11 mouse cellular contexts compared by ENCODE assay signal in genomic region chr5:120431649-120432485, GRCm38 (mm10). TPM values are rescaled to one million over a fixed set of nuclear protein-coding genes. Genes with fewer than 3 reads are reported as not detected.
A peak's percentile ranks its signal among the peaks of the same experiment; 100 is the strongest.
DNase-seq lines count a peak whose midpoint lies in the region; ATAC-seq lines count a peak whose summit lies in the region.
"Had no signal": no experiment of that assay in that cellular context is flagged by ENCODE, and none has a peak within 500 bp of the region (broad histone marks: within the 10 kb centered on the region; RNA-seq: fewer than 3 reads in every experiment).

Gene Lhx5, plus strand, starts transcription at chr5:120431699.

- no peaks in the 10 kb centered on the region for H3K9me3 ChIP-seq in heart, embryonic 15.5 days (replicated peaks)
- H3K9me3 ChIP-seq in hindbrain, embryonic 15.5 days = no peaks in the 10 kb centered on the region
- H3K9me3 ChIP-seq in neural tube, embryonic 13.5 days = no peaks in the 10 kb centered on the region

- no peak for ATAC-seq in heart, embryonic 15.5 days (replicated peaks; ENCODE audit: insufficient number of reproducible peaks, insufficient read depth, low FRiP score, low read depth)
- ATAC-seq in hindbrain, embryonic 15.5 days (ENCODE audit: low FRiP score, low read depth) = peak; percentile 83
- peak; percentile 78 for ATAC-seq in neural tube, embryonic 13.5 days (ENCODE audit: low read depth)

- no peak within 1 kb of the TSS for H3K9ac ChIP-seq in heart, embryonic 15.5 days
- H3K9ac ChIP-seq in hindbrain, embryonic 15.5 days = peak within 1 kb of the TSS; percentile 60
- peak within 1 kb of the TSS; percentile 92 for H3K9ac ChIP-seq in neural tube, embryonic 13.5 days

- peaks cover 15% of the 10 kb centered on the region; the same call in 1 of the 2 replicates for H3K4me1 ChIP-seq in heart, embryonic 15.5 days (replicated peaks)
- peaks cover 20% of the 10 kb centered on the region for H3K4me1 ChIP-seq in hindbrain, embryonic 15.5 days (replicated peaks)
- H3K4me1 ChIP-seq in neural tube, embryonic 13.5 days (replicated peaks) = peaks cover 28% of the 10 kb centered on the region

- no peak for DNase-seq in heart, adult 11 months
- peak; percentile 70 for DNase-seq in embryo, embryonic 10 days (ENCODE audit: low spot score)
- DNase-seq in ovary, postnatal 10 days (ENCODE audit: low spot score) = no peak
- no peak for DNase-seq in adrenal gland, postnatal 36 days
- DNase-seq in layer of hippocampus, postnatal 36 days = no peak

- H3K27ac ChIP-seq in heart, embryonic 15.5 days = no peak within 1 kb of the TSS
- peak within 1 kb of the TSS; percentile 85 for H3K27ac ChIP-seq in hindbrain, embryonic 15.5 days (replicated peaks)
- H3K27ac ChIP-seq in neural tube, embryonic 13.5 days (replicated peaks) = peak within 1 kb of the TSS; percentile 90

- 1% methylated on average over 69 of the region's 69 CpGs for WGBS in heart, embryonic 15.5 days
- WGBS in hindbrain, embryonic 15.5 days = under 1% methylated on average over 69 of the region's 69 CpGs
- under 1% methylated on average over 69 of the region's 69 CpGs for WGBS in neural tube, embryonic 13.5 days

- H3K4me3 ChIP-seq in heart, embryonic 15.5 days = peak within 1 kb of the TSS; percentile 20; the same call in 1 of the 2 replicates
- H3K4me3 ChIP-seq in hindbrain, embryonic 15.5 days = peak within 1 kb of the TSS; percentile 48
- peak within 1 kb of the TSS; percentile 59 for H3K4me3 ChIP-seq in neural tube, embryonic 13.5 days

- peaks cover 99% of the 10 kb centered on the region for H3K27me3 ChIP-seq in heart, embryonic 15.5 days
- peaks cover 52% of the 10 kb centered on the region for H3K27me3 ChIP-seq in hindbrain, embryonic 15.5 days
- H3K27me3 ChIP-seq in neural tube, embryonic 13.5 days = peaks cover 95% of the 10 kb centered on the region

- H3K36me3 ChIP-seq in heart, embryonic 15.5 days = no peaks in the 10 kb centered on the region
- H3K36me3 ChIP-seq in hindbrain, embryonic 15.5 days = no peaks in the 10 kb centered on the region
- peaks cover 4% of the 10 kb centered on the region; the same call in 1 of the 2 replicates for H3K36me3 ChIP-seq in neural tube, embryonic 13.5 days

- 0 out of 2 replicates have a peak within 1 kb of the TSS, but pooled peaks have one; percentile 21 for H3K4me2 ChIP-seq in heart, embryonic 15.5 days
- H3K4me2 ChIP-seq in hindbrain, embryonic 15.5 days = peak within 1 kb of the TSS; percentile 69
- peak within 1 kb of the TSS; percentile 68 for H3K4me2 ChIP-seq in neural tube, embryonic 13.5 days

RNA-seq across cellular contexts. Expression of gene Lhx5, which starts in this region (rescaled TPM):
- polyA plus RNA-seq in heart, embryonic 15.5 days (2015; fragmentation: Nextera tagmentation; extraction: Ambion mirVana) = not detected in 2 replicates
- 26.3 and 31.4 TPM in 2 replicates for polyA plus RNA-seq in hindbrain, embryonic 15.5 days (2015; fragmentation: Nextera tagmentation; extraction: Ambion mirVana)
- polyA plus RNA-seq in neural tube, embryonic 13.5 days (2015; fragmentation: Nextera tagmentation; extraction: Ambion mirVana) = 42.0 and 46.0 TPM in 2 replicates
- total RNA-seq in adrenal gland, postnatal 36 days (2021) = not detected
- under 1 TPM in 1 of 2 experiments, not detected in 1; 0.13 TPM for total RNA-seq in layer of hippocampus, postnatal 36 days (2021)
- total RNA-seq: MEL had no signal
- polyA plus RNA-seq: cortical plate, adult 2 months; liver, embryonic 16.5 days had no signal

Comparison
In these comparisons a context has a peak if more than half of its experiments do, and no peak if none do; other contexts are left out.
1. RNA of gene Lhx5 (polyA plus RNA-seq): 42.0 to 46.0 TPM in neural tube, embryonic 13.5 days and 26.3 to 31.4 TPM in hindbrain, embryonic 15.5 days; not detected in heart, embryonic 15.5 days; every median in the first group is over 10 times any median in the second.
2. Peak in every context shown above with its lines, with median percentiles within 50 percentile points of each other: H3K4me2 ChIP-seq and H3K4me3 ChIP-seq.